Mouse (Mus musculus) left cerebral cortex, postnatal 25 days (tissue): ENCODE data around the gene Clrn1. TPM values are rescaled to one million over a fixed set of nuclear protein-coding genes. Genes with fewer than 3 reads are reported as not detected.
"Not testable (repeated sequence)": the region's sequence is repeated elsewhere in the genome, so short reads cannot be mapped to it uniquely, and the experiment has no call there.

Experiments
- DNase-seq, 2 experiments: peaks; one replicate each; pipeline ENCODE4 v3.0.0; 2022; ENCODE audit warnings: low spot score in 2 of 2, mixed read lengths in 1 of 2
- intact Hi-C: fragments of 180-260 bp; cut with DNase I; formaldehyde crosslinking; loops from one replicate; pipeline ENCODE4 v1.15.1; 2025
- total RNA-seq, 2 experiments: library from RNA; stranded (reverse); gene quantifications; 2 replicates each; pipeline ENCODE4 v1.2.3; 2021

Gene Clrn1
- 1 to 10 TPM in 1 of 2 experiments, under 1 TPM in 1; 0.48 to 1.1 TPM for total RNA-seq

GRCm38 (mm10) chr3:58884801-58885573 is at the start of gene Clrn1:
Clrn1 (minus strand) TSS chr3:58885340.
- intact Hi-C loops = no loop called here
- peak; percentile 10 for DNase-seq

- intact Hi-C loops = no loop called here
- no peak for DNase-seq
These were observed 38.9 kb upstream of the Clrn1 start for GRCm38 (mm10) chr3:58924027-58924426.

- intact Hi-C loops = no loop called here
These were observed 38.0 kb upstream of the Clrn1 start for GRCm38 (mm10) chr3:58923140-58923539.

DNA sequence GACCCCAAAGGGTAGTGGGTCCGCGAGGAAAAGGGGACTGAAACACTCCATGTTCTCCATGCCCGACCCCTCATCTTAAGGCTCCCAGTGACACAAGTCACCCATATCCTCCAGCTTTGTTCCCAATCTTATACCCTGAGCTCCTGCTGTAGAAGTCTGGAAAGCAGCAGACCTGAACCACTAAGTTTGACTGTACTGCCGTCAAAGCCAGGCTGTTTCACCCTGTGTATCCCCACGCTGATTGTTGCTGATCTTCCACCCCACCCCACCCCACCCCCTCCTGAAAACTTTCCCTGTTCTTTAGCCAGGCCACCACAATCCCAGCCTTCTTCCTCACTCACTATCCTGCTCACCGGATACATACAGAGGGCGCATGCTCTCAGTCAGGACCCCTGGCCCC is 37.5 kb upstream of the Clrn1 start:
- DNase-seq = no peak
- intact Hi-C loops = no loop called here

More at GRCm38 (mm10) chr3:58923140-58923539, 38.0 kb upstream of the Clrn1 start:
- no peak for DNase-seq

DNA sequence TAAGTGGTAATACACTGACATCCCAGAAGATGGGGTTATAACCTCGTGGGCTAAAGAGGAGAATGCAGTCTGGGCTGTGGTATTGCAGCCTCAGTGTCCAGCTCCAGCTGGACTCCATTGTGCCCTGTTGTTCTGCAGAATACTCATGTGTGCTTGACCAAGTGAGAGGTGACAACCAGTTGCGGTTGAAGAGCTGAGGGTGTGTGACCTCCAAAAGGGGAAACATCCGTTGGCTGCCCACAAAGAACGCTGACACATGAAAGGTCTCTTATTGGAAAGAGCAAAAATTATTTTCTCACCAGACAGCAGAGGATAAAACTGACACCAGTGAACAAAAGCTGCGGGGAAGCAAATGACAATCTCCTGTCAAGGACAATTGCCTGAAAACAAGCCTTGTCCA is 36.2 kb upstream of the Clrn1 start:
- intact Hi-C loops = no loop called here
- DNase-seq = no peak

DNA sequence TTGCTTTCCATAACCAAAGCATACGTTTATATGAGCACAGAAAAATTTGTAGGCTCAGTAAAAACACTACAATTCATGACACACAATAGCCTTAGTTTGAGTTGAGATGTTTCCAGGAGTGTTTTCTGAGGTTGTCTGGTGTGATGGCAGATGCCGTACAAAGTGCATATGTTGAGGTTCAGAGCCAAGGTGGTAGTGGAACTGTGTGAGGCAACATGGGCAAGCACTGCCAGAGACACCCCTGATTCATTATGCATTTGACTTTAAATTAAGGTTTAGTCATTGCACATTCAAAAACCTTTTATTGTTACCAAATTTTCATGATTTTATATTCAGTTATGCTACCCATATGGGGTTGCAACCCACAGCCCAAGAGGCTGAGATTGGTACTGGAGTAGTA is 19.5 kb upstream of the Clrn1 start:
- no peak for DNase-seq
- intact Hi-C loops = no loop called here

DNA sequence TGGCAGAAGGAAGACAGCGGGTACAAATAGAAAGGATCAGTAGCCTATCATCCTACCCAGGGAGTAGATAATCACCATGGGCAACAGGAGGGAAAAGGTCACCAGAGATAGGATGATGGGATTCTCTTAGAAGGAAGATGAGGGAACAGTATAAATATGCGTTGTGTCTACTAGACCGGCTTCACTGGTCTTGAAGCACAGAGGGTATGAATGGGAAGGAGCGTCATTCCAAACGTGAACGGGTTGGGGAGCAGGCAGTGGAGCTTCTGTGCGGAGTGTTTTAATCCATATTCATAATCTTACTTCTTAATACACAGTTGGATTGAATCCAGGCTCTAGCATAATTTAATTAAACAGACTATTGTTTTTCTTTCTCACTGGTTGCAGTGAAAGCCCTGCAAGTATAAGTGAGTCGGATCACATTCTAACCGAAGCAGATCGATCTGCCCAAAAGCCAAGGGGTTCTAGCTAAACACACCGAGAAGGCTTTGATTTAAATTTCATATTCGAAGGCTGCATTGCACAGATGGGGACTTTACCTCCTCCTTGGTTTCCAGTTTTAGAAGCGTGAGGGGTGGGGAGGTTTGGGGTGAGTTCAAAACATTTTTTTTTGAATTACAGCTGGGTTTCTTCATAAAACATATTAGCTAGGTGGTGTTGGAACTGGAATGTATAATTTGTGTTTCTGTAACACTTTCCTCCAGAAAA is 17.1 kb upstream of the Clrn1 start:
- intact Hi-C loops = no loop called here
- peak in 1 of 2 experiments; percentile 28 for DNase-seq

DNA sequence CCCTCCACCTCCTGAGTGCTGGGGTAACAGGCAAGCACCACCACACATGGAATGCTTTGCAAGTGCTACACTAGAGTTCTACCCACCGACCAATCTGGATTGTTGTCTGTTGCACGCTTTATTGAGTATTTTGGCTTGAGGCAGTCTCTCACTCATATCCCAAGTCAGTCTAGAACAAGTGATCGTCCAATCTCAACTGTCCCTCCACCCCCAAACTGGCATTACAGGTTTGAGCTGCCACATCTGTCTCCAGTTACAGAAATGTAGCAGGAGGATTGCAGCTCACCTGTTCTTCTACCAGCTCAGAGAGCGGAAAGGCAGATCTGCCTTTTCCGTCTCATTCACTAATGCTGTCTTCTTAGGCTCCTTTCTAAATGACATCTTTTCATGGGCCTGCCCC is 10.0 kb upstream of the Clrn1 start:
- intact Hi-C loops = no loop called here

GRCm38 (mm10) chr3:58894529-58894928 is 9.4 kb upstream of the Clrn1 start:
- intact Hi-C loops = no loop called here
- no peak for DNase-seq

More for the DNA sequence above, 10.0 kb upstream of the Clrn1 start:
- no peak for DNase-seq

GRCm38 (mm10) chr3:58889670-58890069 is 4.5 kb upstream of the Clrn1 start:
- DNase-seq = no peak
- intact Hi-C loops = no loop called here

GRCm38 (mm10) chr3:58888131-58888715 is 3.1 kb upstream of the Clrn1 start:
- intact Hi-C loops = no loop called here

GRCm38 (mm10) chr3:58887719-58888118 is 2.6 kb upstream of the Clrn1 start:
- DNase-seq = no peak
- intact Hi-C loops = no loop called here

More at GRCm38 (mm10) chr3:58888131-58888715, 3.1 kb upstream of the Clrn1 start:
- no peak for DNase-seq

GRCm38 (mm10) chr3:58883511-58883907 is 1.6 kb downstream of the Clrn1 start:
- no peak for DNase-seq
- intact Hi-C loops = no loop called here

GRCm38 (mm10) chr3:58882878-58883510 is 2.1 kb downstream of the Clrn1 start:
- DNase-seq = peak; percentile 11 to 14
- intact Hi-C loops = no loop called here

DNA sequence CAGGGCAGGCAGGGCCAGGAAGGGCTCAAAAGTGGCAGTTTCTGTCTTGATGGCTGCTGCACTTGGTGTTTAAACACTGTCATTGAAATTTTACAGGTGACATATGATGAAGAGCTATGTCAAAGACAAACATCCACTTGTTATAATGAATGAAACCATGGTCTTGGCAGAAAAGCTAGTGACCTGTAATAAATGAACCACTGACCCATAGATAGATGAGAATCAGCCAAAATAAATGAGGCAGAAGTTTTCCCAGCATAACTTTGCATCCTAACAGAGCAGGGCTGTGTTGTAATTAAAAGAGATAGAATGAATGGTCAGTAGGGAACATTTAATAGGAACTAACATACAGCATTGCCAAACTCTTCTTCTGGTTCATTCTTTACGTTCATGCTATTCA is 4.1 kb downstream of the Clrn1 start:
- intact Hi-C loops = no loop called here
- DNase-seq = no peak

GRCm38 (mm10) chr3:58880181-58880580 is 5.0 kb downstream of the Clrn1 start:
- no peak for DNase-seq
- intact Hi-C loops = no loop called here

DNA sequence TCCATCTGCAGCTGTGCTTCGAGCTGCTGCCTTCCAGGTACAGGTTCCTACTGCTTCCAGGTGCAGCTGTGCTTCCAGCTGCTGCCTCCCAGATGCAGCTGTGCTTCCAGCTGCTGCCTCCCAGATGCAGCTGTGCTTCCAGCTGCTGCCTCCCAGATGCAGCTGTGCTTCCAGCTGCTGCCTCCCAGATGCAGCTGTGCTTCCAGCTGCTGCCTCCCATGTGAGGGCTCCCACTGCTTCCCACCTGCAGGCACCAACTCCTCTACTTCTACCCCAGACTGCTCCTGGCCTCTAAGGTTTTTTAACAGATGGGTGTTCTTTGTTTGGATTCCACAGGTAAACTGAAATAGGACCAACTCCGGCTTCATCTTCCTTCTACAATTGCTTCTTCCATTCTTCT is 13.3 kb downstream of the Clrn1 start:
- DNase-seq, intact Hi-C loops: not testable (repeated sequence)

- intact Hi-C loops = no loop called here
- DNase-seq = peak in 1 of 2 experiments; percentile 17
These were observed 19.4 kb downstream of the Clrn1 start for GRCm38 (mm10) chr3:58865690-58866089.

DNA sequence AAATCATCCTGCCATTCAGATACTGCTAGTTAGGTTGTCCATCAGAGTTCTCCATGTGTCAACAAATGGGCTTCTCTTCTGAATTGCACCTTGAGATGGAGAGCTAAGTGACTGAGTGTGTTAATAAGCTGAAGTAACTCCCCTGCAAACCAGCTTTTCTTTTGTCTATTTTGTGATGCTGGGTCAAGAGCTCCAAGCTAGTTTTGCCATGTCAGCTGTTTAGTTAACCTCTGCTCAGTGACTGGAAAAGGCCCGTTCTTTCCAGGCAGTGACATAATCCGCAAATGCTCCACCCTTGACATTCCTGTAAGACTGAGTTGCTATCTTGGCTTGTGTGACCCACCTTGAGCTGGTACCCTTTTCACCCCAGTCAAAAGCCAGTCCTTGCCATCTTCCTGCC is 22.2 kb downstream of the Clrn1 start:
- intact Hi-C loops = no loop called here
- no peak for DNase-seq

- DNase-seq = peak in 1 of 2 experiments; percentile 23
- intact Hi-C loops = loop anchor here (10.0 kb wide), 1 partner anchor 211 kb away; no protein-coding TSS in a partner anchor
These were observed 41.7 kb downstream of the Clrn1 start for GRCm38 (mm10) chr3:58843415-58843814.
